In the genomic region with DNA sequence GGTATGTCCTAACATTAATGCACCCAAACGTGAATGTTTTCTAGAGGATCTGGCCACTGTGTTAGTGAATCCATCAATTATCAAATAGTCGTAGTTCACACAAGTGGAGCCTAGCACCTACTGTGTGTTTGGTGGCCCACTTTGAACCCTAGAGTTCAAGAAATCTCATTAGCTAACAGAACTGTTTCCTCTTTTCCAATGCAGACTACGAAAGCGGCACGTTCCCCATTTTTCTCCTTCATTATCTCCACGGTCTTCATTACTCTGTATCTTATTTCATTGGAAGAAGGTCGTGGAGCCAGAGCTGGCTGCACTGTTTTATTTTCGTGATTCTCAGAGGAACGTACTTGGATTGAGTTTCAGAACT, we compare ENCODE assay signal across 8 mouse cellular contexts. TPM values are rescaled to one million over a fixed set of nuclear protein-coding genes. Genes with fewer than 3 reads are reported as not detected.
DNase-seq lines count a peak whose midpoint lies in the region; ATAC-seq and TF ChIP-seq lines count a peak whose summit lies in the region.

No protein-coding gene starts in this region.

- no peak for TF ChIP-seq CTCF in lung, embryonic 14.5 days (IDR thresholded peaks at IDR 0.05; ENCODE audit: low read depth)
- TF ChIP-seq CTCF in lung, adult 2 months (IDR thresholded peaks at IDR 0.05; ENCODE audit: insufficient read depth, low read length): no peak

- H3K4me3 ChIP-seq in lung, embryonic 14.5 days (ENCODE audit: low read depth, low read length): peak overlapping the region; percentile 60
- no peak overlapping the region for H3K4me3 ChIP-seq in lung, adult 2 months (replicated peaks; ENCODE audit: extremely low read depth, low read depth, low read length)
- peak overlapping the region; percentile 74 for H3K4me3 ChIP-seq in forebrain, embryonic 10.5 days
- H3K4me3 ChIP-seq in limb, embryonic 12.5 days (replicated peaks): peak overlapping the region; percentile 65
- H3K4me3 ChIP-seq in neural tube, embryonic 15.5 days (replicated peaks): peak overlapping the region; percentile 50

- H3K27ac ChIP-seq in lung, embryonic 14.5 days (ENCODE audit: low read depth): no peak overlapping the region
- H3K27ac ChIP-seq in forebrain, embryonic 10.5 days: 0 out of 2 replicates have a peak overlapping the region, but pooled peaks have one; percentile 84
- H3K27ac ChIP-seq in limb, embryonic 12.5 days: no peak overlapping the region
- peak overlapping the region; percentile 74 for H3K27ac ChIP-seq in neural tube, embryonic 15.5 days (replicated peaks)

- ATAC-seq in lung, embryonic 14.5 days (ENCODE audit: insufficient read depth): no peak
- no peak for ATAC-seq in limb, embryonic 12.5 days (ENCODE audit: insufficient number of reproducible peaks, insufficient read depth, low FRiP score, low TSS enrichment, low read depth)
- no peak for ATAC-seq in neural tube, embryonic 15.5 days (ENCODE audit: low FRiP score)

- peaks cover 5% of the 10 kb centered on the region for H3K36me3 ChIP-seq in lung, embryonic 14.5 days (ENCODE audit: insufficient read depth)
- peaks cover 5% of the 10 kb centered on the region for H3K36me3 ChIP-seq in forebrain, embryonic 10.5 days (replicated peaks)
- peaks cover 5% of the 10 kb centered on the region for H3K36me3 ChIP-seq in limb, embryonic 12.5 days
- peaks cover 4% of the 10 kb centered on the region; the same call in 1 of the 2 replicates for H3K36me3 ChIP-seq in neural tube, embryonic 15.5 days

- WGBS in lung, embryonic 14.5 days: 38% methylated on average over 9 of the region's 9 CpGs
- WGBS in lung, adult 2 months: 39% methylated on average over 9 of the region's 9 CpGs
- WGBS in forebrain, embryonic 10.5 days: 49% methylated on average over 9 of the region's 9 CpGs
- 44% methylated on average over 9 of the region's 9 CpGs for WGBS in limb, embryonic 12.5 days
- WGBS in neural tube, embryonic 15.5 days: 45% methylated on average over 9 of the region's 9 CpGs

- H3K9me3 ChIP-seq in lung, embryonic 14.5 days (ENCODE audit: low read depth, low read length): no peaks in the 10 kb centered on the region
- no peaks in the 10 kb centered on the region for H3K9me3 ChIP-seq in forebrain, embryonic 10.5 days
- no peaks in the 10 kb centered on the region for H3K9me3 ChIP-seq in limb, embryonic 12.5 days
- no peaks in the 10 kb centered on the region for H3K9me3 ChIP-seq in neural tube, embryonic 15.5 days (replicated peaks)

- peak overlapping the region; percentile 97 for H3K4me2 ChIP-seq in lung, embryonic 14.5 days
- peak overlapping the region; percentile 94 for H3K4me2 ChIP-seq in limb, embryonic 12.5 days
- H3K4me2 ChIP-seq in neural tube, embryonic 15.5 days: peak overlapping the region; percentile 97

- H3K27me3 ChIP-seq in lung, embryonic 14.5 days (ENCODE audit: insufficient read depth, low read length): peaks cover 29% of the 10 kb centered on the region
- peaks cover 51% of the 10 kb centered on the region for H3K27me3 ChIP-seq in forebrain, embryonic 10.5 days (ENCODE audit: poor library complexity, severe bottlenecking)
- peaks cover 44% of the 10 kb centered on the region for H3K27me3 ChIP-seq in limb, embryonic 12.5 days
- no peaks in the 10 kb centered on the region for H3K27me3 ChIP-seq in neural tube, embryonic 15.5 days (replicated peaks)

- no peak for DNase-seq in lung, embryonic 14.5 days
- DNase-seq in lung, adult 2 months: no peak
- no peak for DNase-seq in forebrain, embryonic 10.5 days (ENCODE audit: extremely low spot score, low spot score)
- DNase-seq in layer of hippocampus, postnatal 10 days (ENCODE audit: low spot score in 2 of 2): no peak
- DNase-seq in adrenal gland, adult 2 months: no peak
- DNase-seq in yolk sac, embryonic 10.5 days (ENCODE audit: low spot score): no peak

- no peak overlapping the region for H3K9ac ChIP-seq in lung, embryonic 14.5 days
- H3K9ac ChIP-seq in limb, embryonic 12.5 days (replicated peaks): no peak overlapping the region
- H3K9ac ChIP-seq in neural tube, embryonic 15.5 days (replicated peaks): peak overlapping the region; percentile 56

- peaks cover 2% of the 10 kb centered on the region; the same call in 1 of the 2 replicates for H3K4me1 ChIP-seq in lung, embryonic 14.5 days (ENCODE audit: insufficient read depth)
- H3K4me1 ChIP-seq in lung, adult 2 months (ENCODE audit: control insufficient read depth, insufficient read depth, low read length): no peaks in the 10 kb centered on the region
- H3K4me1 ChIP-seq in forebrain, embryonic 10.5 days: peaks cover 27% of the 10 kb centered on the region
- H3K4me1 ChIP-seq in limb, embryonic 12.5 days (replicated peaks): peaks cover 12% of the 10 kb centered on the region; the same call in 1 of the 2 replicates
- peaks cover 21% of the 10 kb centered on the region for H3K4me1 ChIP-seq in neural tube, embryonic 15.5 days

- no peak for TF ChIP-seq POLR2A in lung, adult 2 months (IDR thresholded peaks at IDR 0.05; ENCODE audit: borderline replicate concordance, extremely low read depth, low read depth, low read length)

RNA-seq across cellular contexts. Expression of gene Tmem25, which starts 0.8 kb away (rescaled TPM):
- polyA plus RNA-seq in lung, embryonic 14.5 days (2014; fragmentation: Nextera tagmentation; extraction: Ambion mirVana): 0.80 and 0.85 TPM in 2 replicates
- polyA plus RNA-seq in lung, adult 2 months (2012; rRNA removed): 3.7 and 5.1 TPM in 2 replicates
- polyA plus RNA-seq in forebrain, embryonic 10.5 days (2016; fragmentation: Nextera tagmentation; extraction: Ambion mirVana): 2.1 and 3.0 TPM in 2 replicates
- 3.6 and 3.7 TPM in 2 replicates for polyA plus RNA-seq in limb, embryonic 12.5 days (2016; fragmentation: Nextera tagmentation; extraction: Ambion mirVana)
- polyA plus RNA-seq in neural tube, embryonic 15.5 days (2015; fragmentation: Nextera tagmentation; extraction: Ambion mirVana): 25.8 and 28.9 TPM in 2 replicates
- total RNA-seq in layer of hippocampus, postnatal 10 days (2021): 10 to 100 TPM; 23.6 to 30.9 TPM
- 1 to 10 TPM; 3.1 to 9.8 TPM for total RNA-seq in adrenal gland, adult 2 months (2021)
- polyA plus RNA-seq in adrenal gland, adult 2 months (2012; rRNA removed): 15.7 and 22.1 TPM in 2 replicates

RNA-seq across cellular contexts. Expression of gene Ttc36, which starts 2.9 kb away (rescaled TPM):
- polyA plus RNA-seq in lung, embryonic 14.5 days (2014; fragmentation: Nextera tagmentation; extraction: Ambion mirVana): 0.91 TPM in 1 of 2 replicates, not detected in the other
- polyA plus RNA-seq in lung, adult 2 months (2012; rRNA removed): 17.6 and 19.8 TPM in 2 replicates
- polyA plus RNA-seq in forebrain, embryonic 10.5 days (2016; fragmentation: Nextera tagmentation; extraction: Ambion mirVana): not detected in 2 replicates
- polyA plus RNA-seq in limb, embryonic 12.5 days (2016; fragmentation: Nextera tagmentation; extraction: Ambion mirVana): not detected in 2 replicates
- polyA plus RNA-seq in neural tube, embryonic 15.5 days (2015; fragmentation: Nextera tagmentation; extraction: Ambion mirVana): 0.22 and 0.77 TPM in 2 replicates
- total RNA-seq in layer of hippocampus, postnatal 10 days (2021): under 1 TPM in 1 of 2 experiments, not detected in 1; 0.98 TPM
- 1 to 10 TPM; 1.6 to 4.1 TPM for total RNA-seq in adrenal gland, adult 2 months (2021)
- polyA plus RNA-seq in adrenal gland, adult 2 months (2012; rRNA removed): 16.6 and 21.5 TPM in 2 replicates

RNA-seq across cellular contexts. Expression of gene Ift46, which starts 32.2 kb away (rescaled TPM):
- 103 and 106 TPM in 2 replicates for polyA plus RNA-seq in lung, embryonic 14.5 days (2014; fragmentation: Nextera tagmentation; extraction: Ambion mirVana)
- polyA plus RNA-seq in lung, adult 2 months (2012; rRNA removed): 38.9 and 67.5 TPM in 2 replicates
- polyA plus RNA-seq in forebrain, embryonic 10.5 days (2016; fragmentation: Nextera tagmentation; extraction: Ambion mirVana): 110 TPM in 2 replicates
- polyA plus RNA-seq in limb, embryonic 12.5 days (2016; fragmentation: Nextera tagmentation; extraction: Ambion mirVana): 139 and 150 TPM in 2 replicates
- polyA plus RNA-seq in neural tube, embryonic 15.5 days (2015; fragmentation: Nextera tagmentation; extraction: Ambion mirVana): 133 and 136 TPM in 2 replicates
- 10 to 100 TPM; 78.8 to 84.5 TPM for total RNA-seq in layer of hippocampus, postnatal 10 days (2021)
- total RNA-seq in adrenal gland, adult 2 months (2021): 100 to 1,000 TPM in 1 of 2 experiments, 10 to 100 TPM in 1; 73.0 to 102 TPM
- 20.7 and 22.2 TPM in 2 replicates for polyA plus RNA-seq in adrenal gland, adult 2 months (2012; rRNA removed)

RNA-seq across cellular contexts. Expression of gene Arcn1, which starts 32.3 kb away (rescaled TPM):
- 224 and 239 TPM in 2 replicates for polyA plus RNA-seq in lung, embryonic 14.5 days (2014; fragmentation: Nextera tagmentation; extraction: Ambion mirVana)
- 26.6 and 40.8 TPM in 2 replicates for polyA plus RNA-seq in lung, adult 2 months (2012; rRNA removed)
- 159 and 168 TPM in 2 replicates for polyA plus RNA-seq in forebrain, embryonic 10.5 days (2016; fragmentation: Nextera tagmentation; extraction: Ambion mirVana)
- 194 and 208 TPM in 2 replicates for polyA plus RNA-seq in limb, embryonic 12.5 days (2016; fragmentation: Nextera tagmentation; extraction: Ambion mirVana)
- polyA plus RNA-seq in neural tube, embryonic 15.5 days (2015; fragmentation: Nextera tagmentation; extraction: Ambion mirVana): 135 and 145 TPM in 2 replicates
- 100 to 1,000 TPM; 112 to 118 TPM for total RNA-seq in layer of hippocampus, postnatal 10 days (2021)
- 100 to 1,000 TPM; 145 to 172 TPM for total RNA-seq in adrenal gland, adult 2 months (2021)
- polyA plus RNA-seq in adrenal gland, adult 2 months (2012; rRNA removed): 17.1 and 23.2 TPM in 2 replicates

Comparison
In these comparisons a context has a peak if more than half of its experiments do, and no peak if none do; other contexts are left out.
1. H3K27ac ChIP-seq: peak in forebrain, embryonic 10.5 days (single experiment) and neural tube, embryonic 15.5 days (single experiment); none in lung, embryonic 14.5 days (single experiment) and limb, embryonic 12.5 days (single experiment).
2. Peak in every context shown above with its lines, with median percentiles within 50 percentile points of each other: H3K4me2 ChIP-seq.